Comparison of ENCODE assay signal across 19 mouse cellular contexts in the genomic region with DNA sequence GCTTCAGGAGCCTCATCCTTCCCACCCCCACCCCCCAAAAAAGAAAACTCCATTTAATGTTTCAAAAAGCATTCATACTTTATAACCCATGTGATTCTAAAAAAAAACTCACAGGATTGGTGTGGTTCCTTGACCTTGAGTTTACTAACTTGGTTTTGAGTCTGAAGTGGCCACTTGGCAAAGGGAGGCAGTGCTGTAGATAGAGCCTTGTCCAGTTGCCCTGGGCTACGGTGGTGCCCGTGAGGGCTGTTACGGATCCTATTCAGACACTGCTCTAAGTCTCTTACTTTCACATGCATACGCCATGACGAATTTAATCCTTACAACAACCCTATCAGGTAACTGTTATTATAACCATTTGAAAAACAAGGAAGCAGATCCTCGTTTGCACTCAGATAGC. TPM values are rescaled to one million over a fixed set of nuclear protein-coding genes. Genes with fewer than 3 reads are reported as not detected.
DNase-seq lines count a peak whose midpoint lies in the region; ATAC-seq and TF ChIP-seq lines count a peak whose summit lies in the region.
"Had no signal": no experiment of that assay in that cellular context is flagged by ENCODE, and none has a peak within 500 bp of the region (broad histone marks: within the 10 kb centered on the region; RNA-seq: fewer than 3 reads in every experiment).

No protein-coding gene starts in this region.

- 70% methylated on average over 6 of the region's 6 CpGs for WGBS in lung, postnatal 0 days

- H3K36me3 ChIP-seq in lung, postnatal 0 days (ENCODE audit: insufficient read depth, low read length): no peaks in the 10 kb centered on the region
- no peaks in the 10 kb centered on the region for H3K36me3 ChIP-seq in testis, adult 2 months (ENCODE audit: control insufficient read depth, insufficient read depth, low read length)

- peaks cover 13% of the 10 kb centered on the region; the same call in 1 of the 2 replicates for H3K4me1 ChIP-seq in lung, postnatal 0 days (ENCODE audit: insufficient read depth, low read depth, low read length)
- H3K4me1 ChIP-seq in testis, adult 2 months (ENCODE audit: control insufficient read depth, insufficient read depth, low read length): peaks cover 22% of the 10 kb centered on the region

- H3K9ac ChIP-seq in lung, postnatal 0 days (replicated peaks; ENCODE audit: low read depth): no peak overlapping the region
- H3K9ac ChIP-seq: embryonic facial prominence, embryonic 13.5 days; embryonic facial prominence, embryonic 15.5 days; forebrain, embryonic 12.5 days had no signal

- TF ChIP-seq EP300 in lung, postnatal 0 days (IDR thresholded peaks at IDR 0.05): no peak

- no peak for TF ChIP-seq POLR2A in testis, adult 2 months (IDR thresholded peaks at IDR 0.05; ENCODE audit: control insufficient read depth, low read depth, low read length)

- ATAC-seq in lung, postnatal 0 days: peak; percentile 43; the same call in 1 of the 2 replicates
- ATAC-seq: forebrain, embryonic 14.5 days; forebrain, embryonic 16.5 days had no signal

- H3K4me3 ChIP-seq in lung, postnatal 0 days (ENCODE audit: low read depth, low read length): no peak overlapping the region
- no peak overlapping the region for H3K4me3 ChIP-seq in testis, adult 2 months (ENCODE audit: control insufficient read depth, low read depth, low read length)
- H3K4me3 ChIP-seq: embryonic facial prominence, embryonic 13.5 days; embryonic facial prominence, embryonic 15.5 days; erythroblast, embryonic 14.5 days; forebrain, embryonic 10.5 days; forebrain, embryonic 12.5 days had no signal

- no peak overlapping the region for H3K27ac ChIP-seq in lung, postnatal 0 days (ENCODE audit: low read length)
- H3K27ac ChIP-seq in testis, adult 2 months (ENCODE audit: control insufficient read depth, insufficient read depth, low read depth, low read length): 0 out of 2 replicates have a peak overlapping the region, but pooled peaks have one; percentile 5
- H3K27ac ChIP-seq: embryonic facial prominence, embryonic 13.5 days; embryonic facial prominence, embryonic 15.5 days; forebrain, embryonic 10.5 days; forebrain, embryonic 12.5 days had no signal

- DNase-seq in heart, adult 11 months: peak; percentile 87
- DNase-seq in heart, adult 9 months (ENCODE audit: low spot score in 2 of 2): no peak
- peak; percentile 64 for DNase-seq in lung, postnatal 0 days (ENCODE audit: low spot score)
- DNase-seq in lung, postnatal 10 days: no peak
- no peak for DNase-seq in testis, postnatal 10 days (ENCODE audit: low spot score)
- no peak for DNase-seq in adrenal gland, adult (ENCODE audit: inconsistent age in 2 of 2, low spot score in 1 of 2)
- DNase-seq: adrenal gland, adult 2 months; adrenal gland, postnatal 10 days; adrenal gland, postnatal 25 days; cerebellum, postnatal 36 days; embryo, embryonic 11 days had no signal

- no peaks in the 10 kb centered on the region for H3K9me3 ChIP-seq in lung, postnatal 0 days (ENCODE audit: low read length)
- H3K9me3 ChIP-seq: embryonic facial prominence, embryonic 13.5 days; embryonic facial prominence, embryonic 15.5 days; forebrain, embryonic 10.5 days; forebrain, embryonic 12.5 days had no signal

- no peak for TF ChIP-seq CTCF in lung, postnatal 0 days (IDR thresholded peaks at IDR 0.05)
- TF ChIP-seq CTCF in testis, adult 2 months (IDR thresholded peaks at IDR 0.05; ENCODE audit: control insufficient read depth, insufficient read depth, insufficient replicate concordance, low read depth, low read length): no peak

- H3K27me3 ChIP-seq in lung, postnatal 0 days (replicated peaks; ENCODE audit: insufficient read depth, low read length): peaks cover 32% of the 10 kb centered on the region
- no peaks in the 10 kb centered on the region for H3K27me3 ChIP-seq in testis, adult 2 months (ENCODE audit: control insufficient read depth, insufficient read depth, low read length)

- no peak overlapping the region for H3K4me2 ChIP-seq in lung, postnatal 0 days (replicated peaks; ENCODE audit: low read depth, low read length)
- H3K4me2 ChIP-seq: embryonic facial prominence, embryonic 13.5 days; embryonic facial prominence, embryonic 15.5 days; forebrain, embryonic 12.5 days had no signal

RNA-seq across cellular contexts. Expression of a gene that starts 0.6 kb away (rescaled TPM):
- polyA plus RNA-seq in lung, postnatal 0 days (2015; fragmentation: Nextera tagmentation; extraction: Ambion mirVana): 7.9 TPM in 2 replicates
- 2.3 and 3.0 TPM in 2 replicates for polyA plus RNA-seq in testis, adult 2 months (2012; rRNA removed)
- polyA plus RNA-seq: erythroblast, embryonic 14.5 days had no signal

RNA-seq across cellular contexts. Expression of a gene that starts 8.9 kb away (rescaled TPM):
- polyA plus RNA-seq in lung, postnatal 0 days (2015; fragmentation: Nextera tagmentation; extraction: Ambion mirVana): 4.5 and 6.0 TPM in 2 replicates
- polyA plus RNA-seq in testis, adult 2 months (2012; rRNA removed): 2.2 and 3.3 TPM in 2 replicates

RNA-seq across cellular contexts. Expression of a gene that starts 17.6 kb away (rescaled TPM):
- polyA plus RNA-seq in lung, postnatal 0 days (2015; fragmentation: Nextera tagmentation; extraction: Ambion mirVana): 19.2 and 31.6 TPM in 2 replicates
- polyA plus RNA-seq in testis, adult 2 months (2012; rRNA removed): 1.9 and 2.3 TPM in 2 replicates

RNA-seq across cellular contexts. Expression of a gene that starts 25.7 kb away (rescaled TPM):
- polyA plus RNA-seq in lung, postnatal 0 days (2015; fragmentation: Nextera tagmentation; extraction: Ambion mirVana): 115 and 118 TPM in 2 replicates
- polyA plus RNA-seq in testis, adult 2 months (2012; rRNA removed): 26.6 and 27.7 TPM in 2 replicates

RNA-seq across cellular contexts. Expression of a gene that starts 27.7 kb away (rescaled TPM):
- polyA plus RNA-seq in lung, postnatal 0 days (2015; fragmentation: Nextera tagmentation; extraction: Ambion mirVana): 11.0 and 15.3 TPM in 2 replicates
- polyA plus RNA-seq in testis, adult 2 months (2012; rRNA removed): 3.4 and 3.7 TPM in 2 replicates

Comparison
In these comparisons a context has a peak if more than half of its experiments do, and no peak if none do; other contexts are left out.
1. DNase-seq: peak in heart, adult 11 months (single experiment) and lung, postnatal 0 days (single experiment); none in heart, adult 9 months (0 of 2), lung, postnatal 10 days (single experiment), testis, postnatal 10 days (single experiment) and adrenal gland, adult (0 of 2).